Mouse (Mus musculus) kidney, adult 2 months (tissue): ENCODE data around the gene Zbtb21.

Experiments
- CTCF ChIP-seq: fragments of 200-500 bp; conservative IDR thresholded peaks from 2 replicates; pipeline ENCODE4 v1.5.1; 2011; ENCODE audit warnings: low read depth, mild to moderate bottlenecking, control low read depth, low read length, moderate library complexity, mixed read lengths; ENCODE audit not compliant: insufficient read depth, insufficient read length
- POLR2A ChIP-seq: fragments of 200-500 bp; IDR thresholded peaks from one replicate; pipeline ENCODE4 v1.6.1; 2011; ENCODE audit warnings: low read depth, low read length, control low read depth

DNA sequence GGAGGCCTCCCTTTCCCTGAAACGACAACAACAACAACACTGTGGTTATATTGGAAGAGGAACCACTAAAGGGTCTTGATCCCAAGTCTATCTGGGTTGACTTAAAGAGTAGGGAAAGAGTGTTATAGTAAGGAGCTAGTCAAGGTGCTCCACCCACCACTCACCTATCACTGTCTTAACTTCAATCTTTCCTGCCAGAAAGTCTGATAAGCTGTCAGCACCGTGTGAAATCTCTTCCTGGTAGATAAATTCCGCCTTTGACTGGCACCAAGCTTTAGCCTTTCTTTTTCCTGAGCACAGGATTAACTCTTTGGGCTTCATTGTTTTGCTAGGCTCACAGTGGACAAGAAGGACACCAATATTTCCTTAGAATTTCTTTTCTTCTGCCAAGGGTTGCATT is 58.4 kb downstream of the Zbtb21 start:
- TF ChIP-seq POLR2A (no peak), CTCF (no peak)
